Mouse (Mus musculus) kidney, adult 11 months (tissue): ENCODE data around the gene Ddhd1.
"Not testable (repeated sequence)": the region's sequence is repeated elsewhere in the genome, so short reads cannot be mapped to it uniquely, and the experiment has no call there.

Experiments used
- DNase-seq: peaks from one replicate; pipeline ENCODE4 v3.0.0; 2022

Ddhd1 gene

DNA sequence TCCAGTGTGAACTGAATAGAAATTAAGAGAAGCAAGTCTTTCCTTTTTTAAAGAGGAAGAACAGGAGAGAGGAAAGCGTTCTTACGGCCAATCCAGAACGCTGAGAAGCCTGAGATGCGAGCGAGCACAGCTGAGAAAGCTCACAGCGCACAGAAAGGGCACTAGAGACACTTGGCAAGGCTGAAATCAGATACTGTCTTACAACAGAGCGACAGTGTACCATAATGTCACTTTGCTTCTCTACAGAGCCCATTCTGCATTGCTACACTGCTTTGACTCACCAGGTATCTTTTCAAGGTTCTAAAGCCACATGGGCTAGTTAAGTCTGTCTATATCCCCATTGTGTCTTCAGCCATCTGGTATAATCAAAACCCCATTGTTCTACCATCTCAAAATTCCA is 13.7 kb downstream of the Ddhd1 start:
- no peak for DNase-seq

GRCm38 (mm10) chr14:45643461-45643860 is 14.5 kb downstream of the Ddhd1 start:
- DNase-seq: no peak

DNA sequence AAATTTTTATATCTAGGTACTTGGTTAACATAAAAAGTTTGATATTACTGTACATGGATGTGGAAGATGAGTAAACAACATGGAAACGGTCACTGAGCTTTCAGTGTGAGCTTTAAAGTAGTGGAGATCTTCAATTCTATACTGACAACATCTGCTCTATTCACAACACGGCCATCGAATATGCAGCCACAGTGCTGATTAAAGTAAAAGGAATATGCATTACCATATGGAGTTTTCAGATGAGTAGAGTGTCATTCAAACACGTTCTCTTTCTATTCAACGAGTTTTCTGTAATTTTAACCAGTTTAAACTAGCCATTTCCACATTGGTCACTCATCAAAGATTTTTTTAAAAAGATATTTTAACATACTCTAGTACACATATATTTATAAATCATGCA is 15.1 kb downstream of the Ddhd1 start:
- no peak for DNase-seq

- no peak for DNase-seq
Observed at GRCm38 (mm10) chr14:45642217-45642616, 15.7 kb downstream of the Ddhd1 start.

- DNase-seq: no peak
Observed at GRCm38 (mm10) chr14:45638717-45639116, 19.2 kb downstream of the Ddhd1 start.

DNA sequence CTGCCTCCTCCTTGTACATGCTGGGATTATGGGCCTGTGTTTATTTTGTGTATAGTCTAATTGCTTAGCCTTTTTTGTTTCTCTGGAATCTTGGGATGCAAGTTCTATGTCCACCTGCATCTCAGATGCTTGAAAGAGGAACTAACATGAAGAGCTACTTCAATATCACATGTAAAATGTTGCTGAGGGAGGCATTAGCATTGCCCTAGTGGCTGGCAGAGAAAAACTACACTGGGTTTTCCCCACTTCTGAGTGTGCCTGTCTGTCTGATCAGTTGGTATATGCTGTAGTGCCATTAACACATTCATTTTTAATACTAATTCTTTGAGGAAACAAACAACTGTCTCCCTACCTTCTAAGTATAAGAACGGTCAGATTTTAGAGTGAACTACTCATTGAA is 22.4 kb downstream of the Ddhd1 start:
- DNase-seq: no peak

DNA sequence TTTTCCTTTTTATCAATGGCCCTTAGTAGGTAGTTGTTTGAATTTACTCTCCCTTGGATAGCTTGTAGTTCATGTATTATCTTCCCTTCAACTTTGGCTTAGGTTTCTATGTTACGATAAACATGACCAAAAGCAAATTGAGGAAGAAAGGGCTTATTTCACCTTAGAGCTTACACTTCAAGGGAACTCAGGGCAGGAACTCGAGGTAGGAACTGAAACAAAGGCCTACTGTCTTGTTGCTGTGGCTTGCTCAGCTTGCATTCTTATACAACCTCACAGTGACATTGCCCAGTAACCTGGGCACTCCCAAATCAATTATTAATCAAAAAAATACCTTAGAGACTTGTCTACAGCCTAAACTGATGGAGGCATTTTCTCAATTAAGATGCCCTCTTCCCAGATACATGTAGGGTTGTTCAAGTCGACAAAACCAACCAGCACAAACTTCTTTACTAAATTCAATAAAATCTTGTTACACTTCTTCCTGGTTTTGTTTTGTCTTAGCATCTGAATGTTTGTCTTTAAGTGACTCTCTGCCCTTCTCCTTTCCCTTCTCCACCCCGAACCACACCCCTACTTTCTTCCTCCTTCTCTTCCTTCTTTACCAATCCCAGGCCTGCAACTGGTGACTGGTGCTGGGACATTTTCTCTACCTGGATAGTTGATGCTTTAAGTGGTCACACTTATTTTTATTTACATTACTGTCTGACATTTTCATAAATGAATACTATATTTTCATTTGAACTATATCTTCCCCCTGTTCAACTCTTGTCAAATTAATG is 25.0 kb downstream of the Ddhd1 start:
- no peak for DNase-seq

DNA sequence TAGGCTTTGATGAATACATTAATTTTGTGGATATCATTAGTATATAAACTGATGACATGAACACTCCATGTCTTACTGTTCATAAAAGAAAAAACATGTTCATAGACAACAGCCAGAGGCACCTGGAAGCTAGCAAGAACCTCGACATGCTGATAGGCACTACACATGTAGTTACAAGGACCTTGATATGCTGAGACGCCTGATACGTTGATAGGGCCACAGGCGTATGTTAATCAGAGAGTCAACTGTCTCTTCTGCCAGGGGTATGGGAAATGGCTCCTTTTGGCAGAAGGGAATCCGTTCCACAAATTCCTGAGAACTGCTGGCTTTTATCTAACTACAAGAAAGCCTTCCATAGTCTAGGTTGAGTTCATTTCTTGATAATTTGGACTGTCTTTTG is 27.4 kb downstream of the Ddhd1 start:
- DNase-seq: no peak

DNA sequence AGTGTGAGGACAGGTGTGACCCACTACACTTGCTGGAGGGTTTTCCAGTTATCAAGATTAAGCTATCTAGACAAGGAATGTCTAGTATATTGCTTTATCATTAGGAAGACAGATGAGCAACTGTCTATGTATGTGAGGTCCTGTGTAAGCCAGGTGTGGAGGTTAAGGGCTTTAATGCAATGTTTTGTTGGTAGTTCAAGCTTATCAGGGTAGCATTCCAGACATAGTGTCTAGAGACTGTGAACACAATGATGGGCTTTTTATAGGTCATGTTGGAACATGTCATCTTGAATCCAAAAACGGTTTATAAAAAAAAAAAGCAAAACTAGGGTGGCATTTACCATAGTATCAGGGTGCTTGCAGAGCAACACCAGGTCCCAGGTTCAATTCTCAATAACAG is 28.0 kb downstream of the Ddhd1 start:
- DNase-seq: no peak

- DNase-seq: no peak
Observed at GRCm38 (mm10) chr14:45618351-45618750, 39.6 kb downstream of the Ddhd1 start.

DNA sequence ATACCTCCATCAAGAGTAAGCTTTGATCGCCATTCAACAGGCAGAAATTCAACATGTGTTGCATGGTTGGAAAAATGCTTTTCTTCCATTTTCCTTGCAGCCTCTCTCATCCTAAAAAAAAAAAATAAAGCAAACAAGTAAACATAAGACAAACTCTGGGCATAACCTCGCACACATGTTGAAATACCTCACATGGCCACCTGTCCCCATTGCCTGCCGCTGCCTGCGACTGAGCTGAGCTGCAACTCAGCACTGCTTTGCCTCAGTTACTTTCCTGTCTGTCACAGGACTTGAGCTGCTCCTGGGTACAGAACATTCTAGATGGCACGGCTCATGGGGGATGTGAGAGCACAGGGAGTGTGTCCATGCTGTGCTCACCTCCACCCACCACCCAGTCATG is 41.4 kb downstream of the Ddhd1 start:
- DNase-seq: no peak

GRCm38 (mm10) chr14:45615776-45616175 is 42.2 kb downstream of the Ddhd1 start:
- DNase-seq: no peak

- DNase-seq: no peak
Observed at GRCm38 (mm10) chr14:45614822-45615221, 43.1 kb downstream of the Ddhd1 start.

DNA sequence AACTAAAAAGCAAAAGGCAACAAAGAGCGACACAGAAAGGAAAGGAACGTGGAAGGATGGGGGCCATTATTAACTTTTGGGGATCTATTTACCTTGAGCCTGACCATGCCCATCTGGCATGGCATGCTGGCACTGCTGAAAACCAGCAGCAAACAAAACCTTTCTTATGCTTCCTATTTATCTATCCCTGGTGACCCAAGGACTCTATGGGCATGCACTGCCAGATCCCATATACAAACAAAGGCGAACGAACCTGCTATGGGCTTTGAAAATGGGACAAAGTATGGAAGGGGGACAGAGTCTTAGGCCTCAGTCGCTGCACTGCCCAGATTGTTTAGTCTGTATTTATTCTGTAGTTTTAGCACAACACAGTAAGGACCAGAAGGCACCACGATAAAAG is 43.5 kb downstream of the Ddhd1 start:
- no peak for DNase-seq

DNA sequence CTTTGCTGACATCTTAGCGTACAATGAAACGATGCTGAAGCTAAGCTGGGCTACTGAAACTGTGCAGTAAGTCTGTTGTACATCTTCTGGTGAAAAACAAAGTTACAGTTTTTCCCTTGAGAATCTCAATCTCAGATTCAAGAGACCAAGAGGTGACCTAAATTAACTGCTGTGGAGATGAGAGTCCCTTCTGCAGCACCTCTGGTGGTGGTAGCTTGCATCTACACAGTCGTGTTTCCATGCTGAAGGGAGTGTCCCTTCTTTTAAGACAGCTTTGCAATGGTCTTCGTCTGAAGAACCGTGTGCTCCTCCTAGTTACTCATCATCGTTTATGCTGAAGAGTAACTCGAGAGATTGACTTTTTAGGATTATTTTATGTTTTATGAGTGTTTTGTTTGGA is 46.3 kb downstream of the Ddhd1 start:
- no peak for DNase-seq

GRCm38 (mm10) chr14:45602002-45602401 is 55.9 kb downstream of the Ddhd1 start:
- no peak for DNase-seq

GRCm38 (mm10) chr14:45600587-45600986 is 57.4 kb downstream of the Ddhd1 start:
- no peak for DNase-seq

GRCm38 (mm10) chr14:45597855-45598254 is 60.1 kb downstream of the Ddhd1 start:
- DNase-seq: no peak

DNA sequence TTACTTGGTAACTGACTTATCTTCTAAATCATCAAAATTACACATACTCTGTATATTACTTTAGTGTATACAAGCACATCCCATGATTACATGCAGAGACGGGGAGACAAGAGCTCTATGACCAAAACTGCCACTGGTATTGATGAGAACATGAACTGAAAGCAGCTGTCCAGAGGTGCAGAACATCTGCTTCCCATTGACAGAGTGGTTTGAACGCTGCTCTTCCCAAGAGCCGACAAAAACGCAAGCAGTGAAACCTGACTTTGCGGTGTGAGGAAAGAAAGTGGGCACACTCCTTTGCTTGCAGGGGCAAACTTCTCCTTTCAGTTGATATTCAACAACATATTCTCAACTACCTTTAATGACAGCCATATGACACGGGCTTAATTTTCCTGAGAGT is 64.7 kb downstream of the Ddhd1 start:
- DNase-seq: no peak

- DNase-seq: no peak
Observed at GRCm38 (mm10) chr14:45588403-45588802, 69.5 kb downstream of the Ddhd1 start.

GRCm38 (mm10) chr14:45587536-45587935 is 70.4 kb downstream of the Ddhd1 start:
- DNase-seq: no peak

GRCm38 (mm10) chr14:45583494-45584027 is 74.4 kb downstream of the Ddhd1 start:
- DNase-seq: peak; percentile 29

DNA sequence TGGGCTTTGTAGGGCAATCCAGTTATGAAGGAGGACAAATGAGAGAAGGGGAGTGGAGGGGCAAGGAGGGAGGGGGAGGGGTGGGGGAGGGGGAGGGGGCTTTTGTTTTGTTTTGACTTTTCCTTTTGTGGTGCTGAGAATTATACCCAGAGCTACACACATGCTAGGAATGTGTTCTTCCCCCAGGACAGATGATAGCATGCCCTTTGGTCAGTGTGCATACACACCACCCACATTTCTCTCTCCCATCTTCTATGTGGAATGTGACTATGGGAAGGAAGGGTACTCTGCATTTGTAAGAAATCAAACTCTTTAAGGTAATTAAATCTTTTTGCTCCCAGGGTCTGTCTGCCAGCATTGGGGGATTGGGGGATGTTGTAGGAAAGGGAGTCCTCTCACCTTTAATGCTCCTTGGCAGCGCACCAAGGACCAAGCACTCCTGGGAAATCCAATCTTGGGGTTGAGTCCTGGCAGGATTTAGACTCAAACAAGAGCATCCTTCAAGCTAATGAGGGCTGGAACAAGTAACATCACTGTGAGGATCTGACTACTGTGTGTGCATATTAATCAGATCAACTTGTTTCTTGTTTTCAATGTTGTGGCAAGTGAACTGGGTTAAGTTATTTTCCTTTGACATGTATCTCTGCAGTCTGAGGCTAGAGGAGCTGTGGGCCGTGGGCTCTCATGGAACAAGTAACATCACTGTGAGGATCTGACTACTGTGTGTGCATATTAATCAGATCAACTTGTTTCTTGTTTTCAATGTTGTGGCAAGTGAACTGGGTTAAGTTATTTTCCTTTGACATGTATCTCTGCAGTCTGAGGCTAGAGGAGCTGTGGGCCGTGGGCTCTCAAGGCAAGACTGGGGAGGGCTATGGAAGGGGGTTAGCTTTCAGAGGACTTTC is 76.8 kb downstream of the Ddhd1 start:
- not testable (repeated sequence) for DNase-seq
